Mouse (Mus musculus): Measurements from ENCODE around the gene Arsj. TPM values are rescaled to one million over a fixed set of nuclear protein-coding genes. Genes with fewer than 3 reads are reported as not detected.
A peak's percentile ranks its signal among the peaks of the same experiment; 100 is the strongest.

Arsj gene
- polyA plus RNA-seq, 1 experiment from 2014 or later: 0.27 TPM

DNA sequence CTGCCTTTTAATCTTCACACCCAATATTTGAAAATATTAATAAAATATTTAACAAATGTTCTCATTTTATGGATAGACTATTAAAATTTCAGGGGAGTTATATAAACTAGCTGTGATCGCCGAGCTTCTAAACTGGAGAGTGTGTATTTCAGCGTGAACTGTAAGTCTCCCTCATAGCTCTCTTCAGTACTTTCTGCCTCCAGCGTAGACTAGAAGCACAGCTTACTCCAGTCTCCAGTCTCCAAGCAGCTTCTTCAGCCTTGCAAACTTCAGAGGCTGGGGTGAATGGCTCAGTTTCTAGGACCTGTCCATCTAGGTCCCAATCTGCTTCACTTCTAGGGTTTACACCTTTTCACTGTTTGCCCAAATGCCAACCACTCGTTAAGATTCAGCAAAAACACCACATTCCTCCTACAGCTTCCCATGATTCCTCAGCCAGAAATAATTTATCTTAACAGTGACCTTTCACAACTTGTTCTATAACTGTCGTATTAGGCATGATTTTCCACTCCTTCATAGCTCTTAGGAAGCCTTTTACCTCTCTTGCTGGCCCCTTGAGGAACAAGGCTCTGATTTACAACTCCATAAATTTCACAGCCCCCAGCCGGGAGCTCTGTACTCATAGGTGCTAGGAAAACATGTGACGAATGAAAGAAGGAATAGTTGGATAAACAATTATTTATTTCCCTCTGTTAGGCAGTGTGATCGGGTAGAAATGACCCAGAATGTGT lies 9.5 kb downstream of the Arsj start:
- no peaks in the 10 kb centered on the region for H3K4me1 ChIP-seq (replicated peaks)
- no peaks in the 10 kb centered on the region for H3K27me3 ChIP-seq (ENCODE audit: insufficient read depth, poor library complexity, severe bottlenecking)
- H3K4me3 ChIP-seq: no peak overlapping the region
- no peak for DNase-seq (ENCODE audit: low spot score)
- WGBS: 85% methylated on average over 9 of the region's 9 CpGs
- H3K27ac ChIP-seq: no peak overlapping the region
- H3K36me3 ChIP-seq: no peaks in the 10 kb centered on the region
- H3K9me3 ChIP-seq: no peaks in the 10 kb centered on the region

DNA sequence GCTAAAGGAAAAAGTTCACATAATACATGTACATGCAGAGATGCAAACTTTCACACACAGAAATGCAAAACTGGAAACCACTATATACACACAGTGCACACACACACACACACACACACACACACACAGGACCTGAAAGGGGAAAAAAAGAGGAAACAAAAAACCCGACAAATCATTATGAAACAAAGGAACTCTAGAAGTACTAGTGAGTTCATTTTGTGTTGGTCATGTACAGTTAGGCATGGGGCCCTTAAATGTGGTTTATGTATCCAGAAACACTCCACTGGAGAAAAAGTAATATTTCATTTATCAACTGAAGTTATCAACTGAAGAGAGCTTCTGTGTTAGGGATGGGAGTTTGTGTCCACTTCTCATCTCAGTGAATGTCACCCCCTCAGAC lies 10.2 kb downstream of the Arsj start:
- Histone ChIP-seq H3K36me3 (no peaks in the 10 kb centered on the region), H3K27ac (no peak overlapping the region), H3K27me3 (ENCODE audit: insufficient read depth, poor library complexity, severe bottlenecking) (no peaks in the 10 kb centered on the region), H3K9me3 (no peaks in the 10 kb centered on the region), H3K4me3 (no peak overlapping the region), H3K4me1 (replicated peaks) (no peaks in the 10 kb centered on the region)
- 79% methylated on average over 1 of the region's 1 CpGs for WGBS
- DNase-seq (ENCODE audit: low spot score): no peak

- H3K36me3 ChIP-seq: no peaks in the 10 kb centered on the region
- no peaks in the 10 kb centered on the region for H3K27me3 ChIP-seq (ENCODE audit: insufficient read depth, poor library complexity, severe bottlenecking)
- no peak overlapping the region for H3K27ac ChIP-seq
- no peaks in the 10 kb centered on the region for H3K9me3 ChIP-seq
- no peaks in the 10 kb centered on the region for H3K4me1 ChIP-seq (replicated peaks)
- DNase-seq (ENCODE audit: low spot score): no peak
- WGBS: 66% methylated on average over 6 of the region's 6 CpGs
- no peak overlapping the region for H3K4me3 ChIP-seq
These were observed 15.8 kb downstream of the Arsj start for GRCm38 (mm10) chr3:126379252-126379651.

DNA sequence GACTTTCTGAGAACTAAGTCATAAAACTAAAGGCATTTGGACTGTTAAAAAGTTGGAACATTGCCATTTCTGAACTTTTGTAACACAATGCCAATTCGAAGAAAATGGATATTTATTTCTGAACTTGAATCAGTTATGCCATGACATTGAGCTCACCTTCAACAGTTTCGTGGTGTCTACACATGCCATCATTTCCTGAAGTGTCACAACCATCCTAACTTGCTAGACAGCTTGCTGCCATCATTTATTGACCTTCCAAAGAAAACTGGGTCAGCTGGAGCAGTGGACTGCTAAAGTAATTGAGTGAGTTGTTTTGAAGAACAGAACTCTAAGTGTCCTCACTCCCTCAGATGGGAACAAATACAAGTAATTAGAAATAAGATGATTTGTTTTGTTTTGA lies 16.2 kb downstream of the Arsj start:
- H3K27me3 ChIP-seq (ENCODE audit: insufficient read depth, poor library complexity, severe bottlenecking): no peaks in the 10 kb centered on the region
- H3K27ac ChIP-seq: no peak overlapping the region
- WGBS: 77% methylated on average over 2 of the region's 2 CpGs
- H3K9me3 ChIP-seq: no peaks in the 10 kb centered on the region
- no peaks in the 10 kb centered on the region for H3K4me1 ChIP-seq (replicated peaks)
- DNase-seq (ENCODE audit: low spot score): no peak
- no peak overlapping the region for H3K4me3 ChIP-seq
- no peaks in the 10 kb centered on the region for H3K36me3 ChIP-seq

- Histone ChIP-seq H3K36me3 (no peaks in the 10 kb centered on the region), H3K4me1 (replicated peaks) (no peaks in the 10 kb centered on the region), H3K27ac (no peak overlapping the region), H3K27me3 (ENCODE audit: insufficient read depth, poor library complexity, severe bottlenecking) (no peaks in the 10 kb centered on the region), H3K9me3 (no peaks in the 10 kb centered on the region), H3K4me3 (no peak overlapping the region)
- WGBS: 96% methylated on average over 6 of the region's 6 CpGs
- DNase-seq (ENCODE audit: low spot score): no peak
These were observed 19.8 kb downstream of the Arsj start for GRCm38 (mm10) chr3:126383276-126383675.

DNA sequence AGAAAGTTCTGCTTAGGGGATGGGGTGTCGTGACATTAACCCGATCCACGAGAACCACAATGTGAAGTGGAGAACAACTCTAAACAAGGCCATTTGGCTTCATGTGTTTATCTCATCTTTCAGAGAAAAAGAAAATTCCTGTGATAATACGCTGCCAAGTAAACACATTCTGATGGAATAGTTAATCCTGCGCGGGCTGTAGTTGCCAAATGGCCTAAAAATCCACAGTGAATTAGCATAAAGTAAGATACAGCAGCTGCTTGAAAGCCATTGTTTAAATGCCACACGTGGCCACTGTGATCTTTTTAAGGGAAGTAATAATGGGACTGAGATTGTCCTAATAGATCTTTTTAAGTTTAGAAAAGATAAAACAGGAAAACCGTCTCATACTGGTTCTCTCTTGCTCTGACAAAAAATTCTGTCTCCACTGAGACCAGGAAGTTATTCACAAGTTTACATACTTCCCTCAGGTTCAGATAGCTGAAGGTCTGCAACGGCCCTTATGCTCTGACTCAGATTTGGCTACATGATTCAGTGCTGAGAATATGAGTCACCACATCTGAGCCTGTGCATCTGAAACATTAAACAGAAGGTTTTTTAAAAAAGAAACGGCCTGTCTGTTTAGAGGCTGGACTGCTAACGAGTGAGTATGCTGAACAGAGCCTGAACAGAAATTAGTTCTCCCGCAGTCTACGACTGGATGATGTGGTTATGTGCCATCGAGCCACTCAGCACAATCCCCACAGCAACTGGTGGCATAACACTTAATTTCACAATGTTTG lies 21.4 kb downstream of the Arsj start:
- Histone ChIP-seq H3K36me3 (no peaks in the 10 kb centered on the region), H3K4me1 (replicated peaks) (no peaks in the 10 kb centered on the region), H3K4me3 (no peak overlapping the region), H3K9me3 (no peaks in the 10 kb centered on the region), H3K27ac (no peak overlapping the region), H3K27me3 (ENCODE audit: insufficient read depth, poor library complexity, severe bottlenecking) (no peaks in the 10 kb centered on the region)
- 89% methylated on average over 14 of the region's 14 CpGs for whole genome bisulfite sequencing
- DNase-seq (ENCODE audit: low spot score): no peak

GRCm38 (mm10) chr3:126397451-126397850 lies 34.0 kb downstream of the Arsj start:
- no peak overlapping the region for H3K27ac ChIP-seq
- 87% methylated on average over 2 of the region's 2 CpGs for WGBS
- no peak for DNase-seq (ENCODE audit: low spot score)

GRCm38 (mm10) chr3:126397985-126398630 lies 34.6 kb downstream of the Arsj start:
- no peaks in the 10 kb centered on the region for H3K27me3 ChIP-seq (ENCODE audit: insufficient read depth, poor library complexity, severe bottlenecking)
- H3K27ac ChIP-seq: no peak overlapping the region
- no peaks in the 10 kb centered on the region for H3K9me3 ChIP-seq
- no peaks in the 10 kb centered on the region for H3K36me3 ChIP-seq
- no peak for DNase-seq (ENCODE audit: low spot score)
- no peaks in the 10 kb centered on the region for H3K4me1 ChIP-seq (replicated peaks)
- WGBS: 76% methylated on average over 7 of the region's 7 CpGs
- H3K4me3 ChIP-seq: no peak overlapping the region

More at GRCm38 (mm10) chr3:126397451-126397850, 34.0 kb downstream of the Arsj start:
- no peaks in the 10 kb centered on the region for H3K36me3 ChIP-seq
- H3K4me3 ChIP-seq: no peak overlapping the region
- no peaks in the 10 kb centered on the region for H3K9me3 ChIP-seq
- no peaks in the 10 kb centered on the region for H3K27me3 ChIP-seq (ENCODE audit: insufficient read depth, poor library complexity, severe bottlenecking)
- no peaks in the 10 kb centered on the region for H3K4me1 ChIP-seq (replicated peaks)

DNA sequence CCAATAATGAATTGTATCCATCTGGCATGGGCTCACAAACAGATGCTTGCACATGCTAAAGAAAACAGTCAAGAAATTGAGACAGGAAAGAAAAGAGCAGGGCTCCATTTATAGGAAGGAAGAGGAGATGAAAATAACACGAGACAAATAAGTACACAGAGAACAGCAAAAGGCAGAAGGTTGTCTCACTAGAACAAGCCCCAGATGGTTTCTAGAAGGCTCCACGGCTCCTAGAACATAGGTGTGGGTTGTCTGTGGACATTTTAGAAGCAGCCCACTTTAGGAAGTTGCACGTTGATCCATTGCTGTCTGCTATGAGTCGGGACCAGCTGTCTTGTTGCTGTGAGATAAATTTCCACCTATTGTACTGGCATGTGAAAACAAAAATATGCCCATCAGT lies 37.2 kb downstream of the Arsj start:
- H3K4me3 ChIP-seq: no peak overlapping the region
- H3K27ac ChIP-seq: no peak overlapping the region
- 85% methylated on average over 4 of the region's 4 CpGs for WGBS
- H3K4me1 ChIP-seq (replicated peaks): no peaks in the 10 kb centered on the region
- no peaks in the 10 kb centered on the region for H3K36me3 ChIP-seq
- no peak for DNase-seq (ENCODE audit: low spot score)
- H3K27me3 ChIP-seq (ENCODE audit: insufficient read depth, poor library complexity, severe bottlenecking): no peaks in the 10 kb centered on the region
- no peaks in the 10 kb centered on the region for H3K9me3 ChIP-seq

DNA sequence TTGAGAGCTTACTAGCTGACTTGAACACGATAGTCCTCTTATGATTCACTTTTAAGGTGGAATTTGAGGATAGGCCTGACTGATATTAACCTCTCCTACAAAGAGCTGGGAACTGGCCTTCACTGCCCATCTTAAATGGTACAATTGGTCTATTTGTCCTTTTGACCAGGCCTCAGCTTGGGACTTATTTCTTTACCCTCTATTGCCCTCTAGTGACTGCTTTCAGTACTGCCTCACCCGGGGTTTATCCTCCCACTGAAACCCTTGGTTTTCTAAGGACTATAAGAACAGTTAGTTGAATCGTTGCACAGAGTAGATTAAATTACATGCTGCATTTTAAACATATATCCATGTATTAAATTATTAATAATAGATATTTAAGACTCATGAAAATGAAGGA lies 39.4 kb downstream of the Arsj start:
- 31% methylated on average over 3 of the region's 3 CpGs for WGBS
- Histone ChIP-seq H3K27me3 (ENCODE audit: insufficient read depth, poor library complexity, severe bottlenecking) (no peaks in the 10 kb centered on the region), H3K36me3 (no peaks in the 10 kb centered on the region), H3K4me1 (replicated peaks) (no peaks in the 10 kb centered on the region), H3K4me3 (no peak overlapping the region), H3K27ac (no peak overlapping the region), H3K9me3 (no peaks in the 10 kb centered on the region)
- DNase-seq (ENCODE audit: low spot score): peak; percentile 66

DNA sequence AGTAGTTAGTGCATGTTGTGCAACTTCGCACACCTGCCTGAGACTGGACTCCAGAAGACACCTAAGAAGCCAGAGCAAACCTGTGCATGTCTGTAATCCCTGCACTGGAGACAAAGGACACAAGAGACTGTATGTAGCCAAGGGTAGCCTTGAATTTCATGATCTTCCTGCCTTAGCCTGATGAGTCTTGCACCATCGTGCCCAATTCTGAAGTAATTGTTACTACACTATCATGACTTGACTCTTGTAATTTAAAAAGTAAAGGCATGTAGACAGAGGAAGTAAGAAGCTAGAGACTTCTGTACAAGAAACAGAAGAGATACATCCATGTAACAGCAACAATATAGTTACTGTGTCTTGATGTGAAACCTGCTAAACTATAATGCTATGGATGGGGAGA lies 40.7 kb downstream of the Arsj start:
- no peak overlapping the region for H3K4me3 ChIP-seq
- 89% methylated on average over 2 of the region's 2 CpGs for WGBS

DNA sequence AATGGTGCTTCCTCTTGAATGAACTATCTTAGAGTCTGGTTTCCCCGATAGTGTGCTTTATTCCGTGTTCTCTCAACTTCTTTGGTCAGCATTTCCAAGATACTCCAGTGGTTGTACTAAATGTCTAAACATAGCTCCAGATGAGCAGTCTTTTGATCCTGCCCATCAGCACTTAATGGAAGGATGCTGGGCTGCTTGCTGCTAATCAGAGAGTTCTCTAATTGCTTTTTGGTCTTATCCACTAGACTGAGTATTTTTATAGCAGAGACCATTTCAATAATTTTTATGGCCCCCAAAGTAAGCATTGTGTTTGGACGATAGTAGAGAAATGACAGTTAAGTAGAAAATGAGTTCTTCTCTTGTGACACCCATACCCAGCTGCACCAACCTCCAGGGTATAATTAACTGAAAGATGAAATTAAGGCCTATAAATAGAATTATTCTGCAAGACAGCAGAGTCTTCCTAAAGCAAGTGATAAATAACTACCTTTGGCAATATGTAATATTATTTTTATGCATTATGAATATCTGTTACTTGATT lies 67.1 kb downstream of the Arsj start:
- Histone ChIP-seq H3K4me1 (replicated peaks) (no peaks in the 10 kb centered on the region), H3K4me3 (no peak overlapping the region), H3K9me3 (no peaks in the 10 kb centered on the region), H3K27me3 (ENCODE audit: insufficient read depth, poor library complexity, severe bottlenecking) (no peaks in the 10 kb centered on the region), H3K36me3 (no peaks in the 10 kb centered on the region), H3K27ac (no peak overlapping the region)
- 94% methylated on average over 3 of the region's 3 CpGs for WGBS
- DNase-seq (ENCODE audit: low spot score): no peak

More for the DNA sequence above, 40.7 kb downstream of the Arsj start:
- DNase-seq (ENCODE audit: low spot score): no peak
- Histone ChIP-seq H3K27ac (no peak overlapping the region), H3K36me3 (no peaks in the 10 kb centered on the region), H3K9me3 (no peaks in the 10 kb centered on the region), H3K4me1 (replicated peaks) (no peaks in the 10 kb centered on the region), H3K27me3 (ENCODE audit: insufficient read depth, poor library complexity, severe bottlenecking) (no peaks in the 10 kb centered on the region)

DNA sequence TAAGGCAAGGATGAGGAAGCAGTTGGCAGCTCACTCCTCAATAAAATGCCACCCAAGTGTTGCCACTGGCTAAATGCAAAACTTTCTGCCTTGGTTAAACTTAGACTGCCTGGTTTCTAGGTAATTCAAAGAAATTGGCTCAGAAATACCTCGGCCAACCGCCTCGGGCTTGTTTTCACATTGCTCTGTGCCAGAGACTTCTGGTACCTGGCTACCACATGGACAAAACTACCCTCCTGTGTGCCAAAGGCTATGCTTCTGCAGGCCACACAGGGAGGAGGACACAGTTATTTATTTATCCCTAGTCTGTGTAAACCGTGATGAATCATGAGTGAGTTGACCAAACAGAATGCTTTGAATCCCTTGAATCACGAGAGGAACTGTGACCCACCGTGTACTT lies 75.8 kb downstream of the Arsj start:
- Histone ChIP-seq H3K9me3 (no peaks in the 10 kb centered on the region), H3K36me3 (no peaks in the 10 kb centered on the region), H3K4me3 (no peak overlapping the region), H3K27ac (no peak overlapping the region), H3K27me3 (ENCODE audit: insufficient read depth, poor library complexity, severe bottlenecking) (no peaks in the 10 kb centered on the region), H3K4me1 (replicated peaks) (no peaks in the 10 kb centered on the region)
- no peak for DNase-seq (ENCODE audit: low spot score)
- WGBS: 85% methylated on average over 6 of the region's 6 CpGs
